Mouse (Mus musculus) megakaryocyte progenitor cell, adult 5-6 weeks (primary cell): Measurements from ENCODE around the gene Ddx56. TPM values are rescaled to one million over a fixed set of nuclear protein-coding genes. Genes with fewer than 3 reads are reported as not detected.

Source experiments
- ATAC-seq: replicated peaks from 2 replicates; pipeline ENCODE4 v1.8.0; 2016; ENCODE audit warnings: mild to moderate bottlenecking, moderate TSS enrichment, inconsistent platforms; ENCODE audit not compliant: poor library complexity
- total RNA-seq, 2 experiments: library from RNA; stranded (forward) in 1 of 2; stranded (reverse) in 1 of 2; fragments of 157-497, 149-512 nt in 1 of 2; fragments of 200-1000 nt in 1 of 2; gene quantifications; 2 replicates each; pipeline versions ENCODE4 v1.2.3 to v1.2.4; 2015 to 2017

Ddx56 gene
- total RNA-seq (2015) (34.7 and 44.6 TPM in 2 replicates), total RNA-seq (2017) (44.6 and 51.4 TPM in 2 replicates)

DNA sequence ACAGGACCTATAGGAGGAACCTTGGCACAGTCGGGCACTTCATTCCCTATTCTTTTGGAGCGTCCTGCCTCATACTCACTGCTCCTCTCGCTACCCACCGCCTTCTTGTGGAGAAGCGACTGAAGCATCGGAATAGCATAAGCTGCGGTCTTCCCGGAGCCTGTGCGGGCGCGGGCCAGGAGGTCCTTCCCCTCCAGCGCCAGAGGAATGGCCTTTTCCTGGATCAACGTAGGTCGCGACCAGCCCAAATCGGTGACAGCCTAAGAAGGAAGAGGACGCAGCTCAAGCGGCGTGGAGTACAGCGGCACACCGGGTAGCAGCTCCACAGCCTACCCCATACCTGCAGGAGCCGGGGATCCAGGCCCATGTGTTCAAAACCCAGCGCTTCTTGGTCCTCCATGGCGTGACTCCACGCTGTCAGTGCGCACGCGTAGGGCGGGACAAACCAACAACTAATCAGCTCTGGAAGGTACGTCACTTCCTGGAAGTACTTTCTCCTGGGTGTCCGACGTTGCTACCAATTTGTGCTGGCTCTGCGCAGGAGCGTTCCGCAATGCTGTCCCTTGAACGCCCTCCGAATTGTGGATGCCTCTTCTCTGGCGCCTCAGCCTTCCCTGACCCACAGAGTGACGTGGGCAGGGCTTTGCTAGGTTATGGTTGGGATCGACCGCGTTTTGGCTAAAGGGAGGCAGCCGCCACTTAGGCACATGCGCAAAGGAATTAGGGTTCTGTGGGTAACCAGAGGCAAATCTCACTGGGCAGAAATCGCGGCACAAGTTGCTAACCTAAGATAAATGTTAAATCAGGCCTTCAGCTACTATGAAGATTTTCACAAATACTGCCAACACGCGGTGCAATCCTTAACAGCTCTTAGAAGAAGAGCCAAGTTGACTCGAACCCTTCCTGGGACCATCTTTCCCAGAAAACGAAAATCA lies at the start of gene Ddx56:
Gene Ddx56, minus strand, starts transcription at position 453 of the 935 bp plus-strand sequence.
- peak; percentile 95 for ATAC-seq

DNA sequence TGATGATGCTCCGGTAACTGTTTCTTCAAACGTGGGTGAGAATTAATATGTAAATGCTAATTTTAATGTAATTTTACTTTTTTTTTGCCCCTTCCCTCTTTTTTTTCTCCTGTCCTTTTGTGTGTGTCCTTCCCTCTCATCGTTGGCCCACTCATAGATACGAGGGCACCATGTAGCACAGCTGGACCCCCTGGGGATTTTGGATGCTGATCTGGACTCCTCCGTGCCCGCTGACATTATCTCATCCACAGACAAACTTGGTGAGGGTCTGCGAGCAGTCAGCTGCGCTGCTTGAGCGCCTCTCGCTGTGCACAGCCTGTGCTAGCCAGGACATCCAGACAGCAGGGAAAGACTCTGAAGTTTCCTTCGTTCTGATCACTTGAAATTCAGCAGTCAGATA lies 49.2 kb upstream of the Ddx56 start:
- ATAC-seq, result no peak

DNA sequence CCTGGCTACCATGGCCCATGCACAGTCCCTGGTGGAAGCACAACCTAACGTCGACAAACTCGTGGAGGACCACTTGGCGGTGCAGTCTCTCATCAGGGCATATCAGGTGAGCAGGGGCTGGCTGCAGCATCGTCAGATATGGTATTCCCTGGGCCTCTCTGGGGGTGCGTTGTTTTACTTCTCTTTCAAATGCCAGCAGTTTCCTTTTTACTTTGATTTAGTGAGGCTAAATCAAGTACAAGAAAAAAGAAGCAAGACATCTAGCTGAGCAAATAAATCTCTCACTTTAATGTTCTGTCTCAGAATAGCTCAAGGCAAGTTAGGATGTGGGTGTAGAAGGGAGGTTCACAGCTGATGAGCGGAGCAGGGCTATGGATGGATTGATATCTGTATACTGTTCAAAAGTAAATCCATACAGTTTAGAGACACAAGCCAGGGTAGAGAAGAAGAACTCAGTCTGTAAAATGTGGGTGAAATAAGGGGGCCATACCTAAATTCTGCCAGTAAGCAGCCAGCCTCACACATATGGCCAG lies 46.4 kb upstream of the Ddx56 start:
- ATAC-seq, result no peak

DNA sequence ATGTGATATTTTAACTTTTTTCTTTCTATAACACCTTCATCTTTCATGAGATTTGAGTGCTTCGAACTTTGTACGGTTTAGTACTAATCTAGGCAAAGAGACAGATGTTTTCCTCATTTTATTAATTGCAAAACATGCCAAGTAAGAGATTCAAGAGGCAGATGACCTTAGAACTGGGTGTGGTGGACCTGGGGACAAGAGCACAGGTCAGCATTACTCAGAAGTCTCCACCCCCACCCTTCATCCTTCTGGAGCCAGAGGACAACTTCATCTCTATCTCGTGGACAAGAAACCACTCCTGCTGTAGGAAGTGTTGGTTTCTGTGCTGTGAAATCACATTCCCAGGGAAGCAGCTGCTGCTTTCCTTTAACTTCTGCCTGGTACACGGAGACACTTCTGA lies 40.6 kb upstream of the Ddx56 start:
- ATAC-seq, result no peak

DNA sequence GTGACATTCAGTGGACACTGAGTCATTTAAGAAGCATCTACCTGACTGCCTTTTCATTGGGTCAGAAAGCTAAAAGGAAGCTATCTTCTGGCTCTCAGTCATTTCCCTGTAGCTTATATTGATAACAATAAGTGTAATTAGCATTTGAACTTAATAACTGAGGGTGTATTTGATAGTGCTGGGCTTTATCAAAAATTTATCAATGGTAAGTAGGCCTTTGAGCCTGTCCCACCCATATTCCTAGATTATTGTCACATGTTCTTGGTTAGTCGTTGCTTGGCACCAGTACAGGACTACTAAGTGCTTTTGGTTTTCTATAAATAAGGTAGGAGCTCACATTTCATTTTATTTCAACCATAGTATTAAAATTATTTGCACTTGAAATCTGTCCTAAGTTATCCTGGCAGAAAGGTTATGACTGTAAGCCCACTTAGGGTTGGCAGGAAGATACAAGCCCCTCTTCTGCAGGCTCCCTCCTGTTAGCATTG lies 38.4 kb upstream of the Ddx56 start:
- ATAC-seq, result no peak

DNA sequence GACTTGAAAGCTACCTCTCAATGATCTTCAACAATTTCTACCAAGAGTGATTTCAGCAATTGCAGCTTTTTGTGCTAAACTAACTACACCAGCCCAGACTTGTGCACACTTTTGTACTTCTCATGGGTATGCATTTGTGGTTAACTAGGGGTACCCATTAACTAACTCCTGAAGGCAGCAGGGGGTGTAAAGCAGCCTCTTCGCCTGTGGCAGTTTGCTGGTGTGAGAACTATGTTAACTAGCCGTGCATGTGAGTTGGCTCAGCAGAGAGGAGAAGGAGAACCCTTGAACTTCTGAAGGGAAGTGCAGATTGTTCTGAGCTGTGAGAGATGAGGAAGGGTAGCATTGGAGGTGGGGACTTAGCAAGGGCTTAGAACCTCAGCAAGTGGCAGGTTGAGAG lies 35.2 kb upstream of the Ddx56 start:
- no peak for ATAC-seq

DNA sequence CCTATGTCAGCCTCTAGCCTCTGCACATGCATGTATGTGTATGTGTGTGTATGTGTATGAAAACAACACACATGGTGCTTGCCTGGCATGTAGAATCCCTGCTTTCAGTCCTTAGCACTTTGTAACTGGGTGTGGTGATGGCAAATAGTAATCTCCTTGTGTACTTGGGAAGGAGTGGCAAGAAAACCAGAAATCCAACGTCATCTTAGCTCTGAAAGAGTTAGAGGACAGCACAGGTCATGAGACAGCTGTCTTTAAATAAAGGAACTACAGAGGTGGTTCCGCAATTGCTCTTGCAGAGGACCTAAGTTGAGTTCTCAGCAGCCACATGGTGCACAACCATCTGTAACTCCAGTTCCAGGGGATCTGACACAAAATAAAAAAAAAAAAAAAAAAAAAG lies 31.9 kb upstream of the Ddx56 start:
- ATAC-seq, result peak; percentile 83

DNA sequence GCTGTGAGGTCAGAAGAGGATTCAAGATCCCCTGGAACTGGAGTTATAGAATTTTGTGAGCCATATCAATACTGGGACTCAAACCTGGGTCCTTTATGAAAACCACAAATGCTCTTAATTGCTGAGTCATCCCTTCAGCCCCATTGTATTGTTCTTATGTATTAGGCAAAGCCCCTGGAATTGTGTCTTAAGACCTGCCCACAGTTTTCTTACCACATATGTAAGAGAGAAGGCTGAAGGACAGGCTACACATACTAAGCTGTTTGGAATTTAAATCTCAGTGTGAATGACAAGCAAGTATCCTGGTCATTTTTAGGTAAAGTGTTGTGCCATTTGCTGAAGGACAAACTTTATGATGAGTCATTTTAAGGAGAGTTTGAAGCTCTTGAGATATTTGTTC lies 28.5 kb upstream of the Ddx56 start:
- ATAC-seq, result no peak

DNA sequence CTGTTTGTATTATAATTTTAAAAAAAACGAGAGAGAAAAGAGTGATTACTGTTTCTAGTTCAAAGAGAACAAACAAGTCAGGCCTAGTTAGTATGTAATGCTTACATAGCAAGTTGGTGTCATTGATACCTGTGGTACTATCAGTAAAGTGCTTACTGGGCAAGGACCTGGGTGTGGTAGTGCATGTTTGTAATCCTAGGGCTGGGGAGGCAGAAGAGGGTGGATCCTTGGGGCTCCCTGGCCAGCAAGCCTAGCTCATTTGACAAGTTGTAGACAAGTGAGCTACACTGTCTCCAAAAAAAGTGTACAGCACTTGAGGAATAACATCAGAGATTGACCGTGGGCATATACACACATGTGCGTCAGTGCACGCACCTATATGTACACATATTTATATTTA lies 27.1 kb upstream of the Ddx56 start:
- ATAC-seq, result no peak

DNA sequence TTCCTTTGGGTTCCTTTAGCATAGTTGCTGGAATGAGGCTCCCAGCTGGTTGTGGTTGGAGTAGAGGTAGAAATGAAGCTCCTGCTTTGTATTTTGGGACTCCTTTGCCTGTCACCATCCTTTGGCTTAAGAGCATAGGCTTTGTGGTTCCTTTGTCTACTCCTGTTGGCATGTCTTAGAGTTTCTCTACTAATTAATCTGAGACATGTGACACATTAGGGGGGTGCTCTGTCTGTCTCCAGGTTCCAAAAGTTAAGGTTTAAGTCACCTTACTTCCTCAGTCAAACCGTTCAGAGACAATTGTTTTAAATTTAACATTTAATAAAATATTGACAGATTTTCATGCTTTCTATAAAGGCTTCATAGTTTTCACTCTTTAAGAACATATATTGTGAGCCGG lies 26.0 kb upstream of the Ddx56 start:
- no peak for ATAC-seq

DNA sequence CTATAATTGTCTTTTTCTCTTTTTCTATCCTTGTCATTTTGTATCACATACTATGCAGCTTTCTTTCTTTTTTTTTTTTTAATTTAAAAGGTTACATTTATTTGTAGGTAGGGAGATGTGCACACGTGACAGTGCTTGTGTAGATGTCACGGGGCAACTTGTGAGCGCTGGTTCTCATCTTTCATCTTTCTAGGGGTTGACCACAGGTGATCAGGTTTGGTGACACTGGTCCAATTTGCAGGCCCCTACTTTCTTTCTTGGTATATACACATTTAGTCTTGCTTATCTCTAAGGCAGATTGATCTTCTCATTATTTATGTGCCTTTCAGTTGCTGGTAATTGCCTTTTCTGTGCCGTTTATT lies 25.4 kb upstream of the Ddx56 start:
- no peak for ATAC-seq

DNA sequence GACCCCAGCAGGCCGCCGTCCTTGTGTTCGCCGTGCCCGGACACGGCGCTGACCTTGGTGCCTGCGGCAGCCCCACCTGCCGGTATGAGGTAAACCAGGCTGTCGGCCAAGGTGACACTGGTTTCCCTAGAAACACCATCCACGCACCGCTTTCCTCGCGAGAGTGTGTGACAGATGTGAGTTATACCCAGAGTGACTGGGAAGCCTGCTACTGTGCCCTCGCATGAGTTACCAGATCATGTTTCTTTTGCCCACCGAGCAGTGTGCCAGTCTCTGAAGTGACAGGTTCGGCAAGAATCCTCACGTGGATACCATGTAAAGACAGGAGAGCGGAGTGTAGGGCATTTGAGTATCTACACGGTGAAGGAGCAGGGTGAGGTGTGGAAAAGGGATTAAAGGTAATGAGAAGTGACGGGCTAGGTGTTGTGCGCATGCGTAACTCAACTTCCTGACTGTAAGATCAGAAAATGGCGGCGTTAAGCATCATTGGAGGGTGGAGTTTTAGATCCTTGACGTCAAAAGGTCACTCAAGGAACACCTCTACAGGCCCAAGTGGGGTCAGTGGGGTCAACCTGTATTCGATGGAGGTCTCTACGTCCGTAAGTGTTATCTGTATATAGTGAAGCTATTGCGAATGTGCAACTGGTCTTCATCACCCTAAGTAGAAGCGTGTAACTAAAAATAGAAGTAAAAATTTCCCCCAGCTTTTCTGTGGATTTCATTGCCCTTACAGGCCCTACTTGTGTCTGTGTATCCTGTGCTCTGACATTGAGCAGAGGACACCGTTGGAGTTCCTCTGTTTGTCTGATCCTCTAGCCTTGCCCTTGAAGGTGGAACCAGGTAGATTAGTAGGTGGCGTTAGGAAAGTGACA lies 24.8 kb upstream of the Ddx56 start:
- peak; percentile 44 for ATAC-seq

DNA sequence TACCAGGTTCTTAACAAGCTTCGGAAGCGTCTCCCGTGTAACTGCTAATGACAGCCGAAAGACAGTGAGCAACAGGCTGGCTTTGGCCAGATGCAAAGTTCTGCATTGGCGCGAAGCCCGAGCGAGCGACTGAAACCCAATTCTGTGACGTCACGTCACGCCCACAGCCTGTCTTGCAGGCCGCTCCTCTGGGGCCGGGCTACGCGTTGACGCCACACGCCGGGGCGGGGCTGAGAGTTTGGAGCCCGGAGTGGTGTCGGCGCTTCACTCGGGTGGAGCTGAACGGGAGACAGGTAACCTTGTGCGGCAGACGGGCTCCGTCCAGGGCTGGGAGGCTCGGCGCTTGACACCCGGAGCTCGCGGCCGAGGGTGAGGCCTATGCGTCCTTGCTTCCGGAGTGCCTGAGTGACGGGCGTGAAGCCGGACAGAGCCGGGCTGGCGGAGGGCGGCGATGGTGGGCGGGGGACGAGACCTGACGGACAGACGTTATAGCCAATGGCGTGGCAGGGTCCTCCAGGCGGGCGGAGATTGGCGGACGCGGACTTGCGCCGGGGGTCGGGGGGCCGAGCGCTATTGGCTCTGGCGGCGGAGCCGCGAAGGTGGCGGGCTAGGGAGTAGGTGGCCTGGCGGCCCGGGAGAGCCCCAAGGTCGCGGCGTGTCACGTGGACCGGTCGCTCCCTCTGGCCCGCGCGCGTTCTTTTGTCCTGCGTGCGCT lies 24.0 kb upstream of the Ddx56 start, which contains the start of gene Ogdh:
Gene Ogdh, plus strand, starts transcription at position 233 of the 715 bp plus-strand sequence.
- peak; percentile 88 for ATAC-seq

DNA sequence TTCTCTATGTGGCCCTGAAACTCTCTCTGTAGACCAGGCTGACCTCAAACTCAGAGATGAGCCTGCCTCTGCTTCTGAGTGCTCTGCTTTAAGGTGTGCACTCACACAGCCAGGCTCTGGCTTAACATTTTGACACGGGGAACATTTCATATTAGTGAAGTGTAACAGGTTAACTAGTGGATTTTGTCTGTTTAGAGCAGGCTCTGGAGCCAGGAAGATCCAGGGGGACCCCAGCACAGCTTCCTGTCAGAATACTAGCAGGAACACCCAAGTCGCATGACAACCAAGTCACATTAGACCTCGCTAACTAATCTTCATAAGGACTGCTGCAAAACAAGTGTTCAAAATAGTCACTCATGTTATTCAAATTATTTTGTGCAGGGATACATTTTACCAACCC lies 23.3 kb upstream of the Ddx56 start:
- no peak for ATAC-seq

DNA sequence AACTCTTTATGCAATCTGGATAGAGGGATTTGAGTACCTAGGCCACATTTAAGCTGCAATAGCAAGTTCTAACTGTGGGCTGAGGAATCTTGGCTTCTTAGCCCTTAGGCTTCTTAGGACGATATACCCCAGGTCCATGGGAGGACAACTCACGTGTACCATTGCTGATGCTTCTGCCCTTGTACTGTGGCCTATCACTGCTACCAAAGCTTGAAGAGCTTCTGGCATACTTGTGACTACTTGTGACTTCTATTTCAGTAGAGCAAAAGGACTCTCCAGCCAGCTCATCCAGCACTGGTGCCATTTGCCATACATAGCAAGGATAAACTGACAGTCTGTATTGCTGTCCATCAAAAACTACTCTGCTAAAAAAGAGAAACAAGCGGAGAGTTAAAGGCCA lies 22.6 kb upstream of the Ddx56 start:
- ATAC-seq, result no peak

DNA sequence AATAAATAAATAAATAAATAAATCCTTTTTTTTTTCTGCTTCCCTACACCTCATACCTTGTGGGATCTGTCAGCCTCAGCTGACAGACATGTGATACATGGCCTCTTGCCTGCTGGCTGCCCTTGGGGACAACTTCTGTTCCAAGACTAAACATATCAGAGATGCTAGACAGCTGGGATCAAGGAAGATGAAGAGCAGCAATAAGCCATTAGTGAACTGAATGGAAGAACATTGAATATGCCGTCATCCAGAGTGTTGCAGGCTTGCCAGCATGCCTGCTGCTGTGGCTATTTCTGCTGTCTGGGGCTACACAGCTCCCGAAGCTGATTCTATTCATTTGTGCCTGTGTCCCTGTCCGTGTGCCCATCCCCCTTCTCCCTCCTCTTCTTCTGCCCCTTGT lies 15.4 kb upstream of the Ddx56 start:
- no peak for ATAC-seq

DNA sequence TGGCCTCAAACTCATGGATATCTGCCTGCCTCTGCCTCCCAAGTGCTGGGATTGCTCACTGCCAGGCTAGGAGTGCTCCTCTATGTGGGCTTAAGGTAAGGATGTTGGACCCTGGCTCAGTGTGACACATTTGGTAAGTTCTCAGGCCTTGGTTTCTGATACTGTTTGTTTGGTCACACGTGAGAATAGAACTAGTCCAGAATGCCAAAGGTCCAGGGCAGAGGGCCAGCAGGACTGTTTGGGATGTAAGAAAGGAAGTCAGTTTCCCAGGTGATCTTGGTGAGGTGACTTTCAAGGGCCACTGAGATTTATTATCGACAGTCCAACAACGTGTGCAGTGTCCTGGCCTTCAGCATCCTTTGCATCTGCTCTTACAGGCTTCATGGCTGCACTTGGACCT lies 8.9 kb upstream of the Ddx56 start:
- no peak for ATAC-seq

DNA sequence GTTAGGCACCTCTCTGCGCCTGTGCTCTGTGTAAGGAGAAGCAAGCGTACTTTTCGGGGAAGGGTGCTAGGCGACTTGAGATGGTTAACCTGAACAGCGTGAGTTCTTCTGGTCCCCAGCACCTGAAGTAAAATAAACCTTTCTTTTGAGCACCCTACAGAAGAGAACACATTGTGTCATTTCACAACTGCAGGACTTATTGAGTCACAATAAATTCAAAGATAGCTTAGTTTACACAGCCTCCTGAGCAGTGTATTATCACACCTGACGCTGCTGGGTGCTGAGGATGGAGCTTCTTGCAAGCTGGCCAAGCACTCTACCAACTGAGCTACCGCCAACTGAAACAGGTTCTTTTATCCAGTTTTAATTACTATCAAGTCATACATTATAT lies 7.5 kb upstream of the Ddx56 start:
- no peak for ATAC-seq

DNA sequence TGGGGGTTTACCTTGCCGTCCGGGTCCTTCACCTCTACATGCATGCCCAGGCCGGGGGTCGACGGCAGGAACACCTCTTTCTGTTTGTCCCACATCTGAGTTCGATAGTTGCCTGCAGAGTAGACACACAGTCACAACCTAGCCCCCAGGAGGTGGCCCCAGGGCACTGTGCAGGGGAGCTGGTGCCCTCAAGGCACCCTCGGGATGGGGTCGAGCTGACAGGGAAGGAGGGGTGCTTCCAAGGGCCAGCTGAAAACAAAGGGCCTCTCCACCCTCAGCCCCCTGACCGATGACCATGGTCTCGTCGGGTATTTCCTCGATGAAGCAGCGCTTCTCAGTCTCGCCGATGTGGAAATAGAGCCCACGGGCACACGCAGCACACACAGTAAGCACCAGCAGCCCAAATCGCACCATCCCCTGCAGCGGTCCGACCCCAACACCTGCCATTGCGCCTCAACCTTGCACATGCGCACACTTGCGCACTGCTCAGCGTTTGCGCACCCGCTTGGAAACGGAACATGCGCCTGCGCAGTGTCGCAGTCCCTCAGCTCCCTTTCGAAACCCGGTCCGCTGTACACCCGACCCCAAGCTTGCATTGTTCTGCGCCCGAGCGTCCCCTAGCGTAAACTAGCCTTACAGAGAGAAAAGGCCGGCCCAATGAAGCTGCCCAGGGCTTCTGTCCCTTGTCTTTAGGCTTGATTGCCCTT lies 7.0 kb upstream of the Ddx56 start, which contains the start of gene Tmed4:
Gene Tmed4, minus strand, starts transcription at position 484 of the 707 bp plus-strand sequence.
- peak; percentile 97 for ATAC-seq

DNA sequence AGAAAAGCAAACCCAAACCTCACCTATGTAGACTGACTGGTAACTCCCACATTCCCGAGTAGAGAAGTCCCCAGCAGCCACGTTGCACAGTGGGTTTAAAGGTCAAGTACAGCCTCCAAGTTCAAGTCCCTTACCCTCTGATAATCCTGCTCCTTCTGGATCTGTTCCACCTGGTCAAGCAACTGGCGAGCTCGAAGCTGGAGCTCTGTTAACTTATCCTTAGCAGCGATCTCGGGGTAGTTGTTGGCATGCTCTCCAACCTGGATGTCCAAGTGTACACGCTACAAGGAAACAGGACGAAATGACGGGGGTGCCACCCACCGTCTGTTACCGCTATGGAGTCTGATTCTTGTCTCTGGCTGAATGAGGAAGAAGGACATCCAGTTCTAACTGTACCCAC lies 6.0 kb upstream of the Ddx56 start:
- no peak for ATAC-seq
